Mouse (Mus musculus) left cerebral cortex, postnatal 10 days (tissue): ENCODE measurements around the gene Uxs1. TPM values are rescaled to one million over a fixed set of nuclear protein-coding genes. Genes with fewer than 3 reads are reported as not detected.
A peak's percentile ranks its signal among the peaks of the same experiment; 100 is the strongest.

Experiments
- DNase-seq, 2 experiments: peaks; one replicate each; pipeline ENCODE4 v3.0.0; 2021 to 2022; ENCODE audit warnings: low spot score in 2 of 2, mixed read lengths in 1 of 2; ENCODE audit errors: extremely low spot score in 1 of 2
- intact Hi-C: fragments of 180-260 bp; cut with DNase I; formaldehyde crosslinking; loops from one replicate; pipeline ENCODE4 v1.15.1; 2025
- total RNA-seq, 2 experiments: library from RNA; stranded (reverse); gene quantifications; 2 replicates each; pipeline ENCODE4 v1.2.3; 2021

The Uxs1 gene
- total RNA-seq, 2 experiments from 2014 or later: 32.5 to 36.2 TPM

DNA sequence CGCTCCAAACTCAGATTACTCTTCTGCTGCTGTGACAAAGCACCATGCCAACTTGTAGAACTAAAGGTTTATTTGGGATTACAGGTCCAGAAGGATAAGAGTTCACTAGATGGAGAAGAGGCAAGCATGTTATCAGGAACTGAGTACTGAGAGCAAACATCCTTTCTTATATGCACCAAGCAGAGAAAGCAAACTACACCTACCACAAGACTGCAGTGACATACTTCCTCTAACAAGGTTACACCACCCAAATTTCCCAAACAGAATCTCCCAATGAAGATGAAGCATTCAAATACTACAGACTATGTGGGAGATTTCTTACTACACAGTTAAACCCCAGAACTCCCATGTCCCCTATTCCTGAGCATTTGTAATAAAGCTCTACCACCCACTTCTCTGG is 15.8 kb downstream of the Uxs1 start:
- DNase-seq: no peak
- intact Hi-C loops: no loop called here

DNA sequence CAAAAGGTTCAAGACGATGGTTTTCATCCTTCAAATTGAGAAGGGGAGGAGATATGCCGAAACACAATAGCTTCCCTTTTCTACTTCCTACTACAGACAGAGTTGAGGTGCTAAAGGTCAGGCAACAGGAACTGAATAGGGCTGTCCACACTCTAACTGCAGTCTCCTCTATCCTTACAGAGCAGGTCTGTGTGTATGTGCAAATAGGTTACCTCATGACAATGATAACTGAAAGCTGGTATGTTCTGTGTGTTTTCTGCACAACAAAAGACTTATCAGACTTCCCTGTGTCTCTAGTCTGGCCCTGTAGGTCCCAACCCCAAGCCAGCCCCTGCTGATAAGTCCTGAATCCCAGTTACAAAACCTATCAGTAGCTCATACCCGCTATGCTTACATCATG is 16.5 kb downstream of the Uxs1 start:
- DNase-seq: no peak
- intact Hi-C loops: no loop called here

DNA sequence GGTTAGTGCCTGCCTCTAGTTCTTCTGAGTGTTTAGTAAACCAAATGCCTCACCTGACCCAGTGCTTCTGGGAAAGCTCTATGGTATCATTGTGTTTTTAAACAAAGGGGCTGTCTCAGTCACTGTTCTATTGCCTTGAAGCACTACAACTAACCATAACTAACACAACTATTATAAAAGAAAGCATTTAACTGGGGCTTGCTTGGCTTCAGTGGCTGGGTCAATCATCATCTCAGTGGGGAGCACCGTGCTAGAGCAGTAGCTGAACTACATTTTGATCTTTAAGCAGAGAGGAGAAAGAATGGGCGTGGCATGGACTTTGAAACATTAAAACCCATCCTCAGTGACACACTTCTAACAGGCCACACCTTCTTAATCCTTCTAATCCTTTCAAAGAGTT is 18.2 kb downstream of the Uxs1 start:
- no peak for DNase-seq
- intact Hi-C loops: no loop called here

GRCm38 (mm10) chr1:43803906-43804474 is 23.6 kb downstream of the Uxs1 start:
- intact Hi-C loops: no loop called here
- DNase-seq: no peak

- intact Hi-C loops: no loop called here
- DNase-seq: no peak
Observed at GRCm38 (mm10) chr1:43798048-43798447, 29.6 kb downstream of the Uxs1 start.

DNA sequence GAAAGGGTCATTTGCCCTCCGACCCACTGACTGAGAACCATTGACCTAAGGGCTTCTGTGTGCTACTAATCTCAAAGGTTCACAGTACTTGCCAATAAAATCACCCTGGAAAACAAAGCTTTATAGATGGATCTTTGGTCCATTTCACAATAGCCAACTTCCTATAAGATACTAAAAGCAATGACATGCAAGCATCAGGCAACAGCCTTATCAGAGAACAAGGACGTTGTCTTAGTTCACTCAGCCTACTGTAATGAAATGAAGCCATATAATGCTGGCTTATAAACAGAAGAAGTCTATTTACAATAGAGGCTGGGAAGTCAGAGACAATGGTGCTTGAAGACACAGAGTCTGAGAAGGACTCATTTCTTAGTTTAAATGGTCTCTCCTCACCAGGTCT is 37.8 kb downstream of the Uxs1 start:
- intact Hi-C loops: no loop called here
- no peak for DNase-seq

- no peak for DNase-seq
- intact Hi-C loops: no loop called here
Observed at GRCm38 (mm10) chr1:43786711-43787110, 40.9 kb downstream of the Uxs1 start.

DNA sequence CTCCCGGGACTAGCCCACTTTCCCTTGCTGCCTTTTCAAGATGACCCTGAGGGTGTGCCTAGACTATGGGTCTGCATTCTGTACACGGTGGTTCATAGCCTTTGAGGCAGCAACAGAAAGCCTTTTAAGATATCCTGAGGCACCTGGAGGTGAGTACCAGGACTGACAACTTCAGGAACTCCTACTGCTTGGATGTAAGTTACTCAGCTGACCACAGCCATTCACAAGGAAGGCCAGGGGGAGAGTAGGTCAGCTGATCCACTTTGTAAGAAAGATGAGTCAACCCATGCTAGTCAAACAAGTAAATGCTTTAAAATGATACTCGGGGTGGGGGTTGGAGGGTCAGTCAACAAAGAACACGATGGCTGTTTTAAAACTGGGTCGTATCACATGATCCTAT is 42.3 kb downstream of the Uxs1 start:
- DNase-seq: no peak
- intact Hi-C loops: no loop called here

- DNase-seq: no peak
- intact Hi-C loops: loop anchor here (5.0 kb wide), 1 partner anchor 39 kb away; no protein-coding TSS in a partner anchor
Observed at GRCm38 (mm10) chr1:43783186-43783585, 44.4 kb downstream of the Uxs1 start.

DNA sequence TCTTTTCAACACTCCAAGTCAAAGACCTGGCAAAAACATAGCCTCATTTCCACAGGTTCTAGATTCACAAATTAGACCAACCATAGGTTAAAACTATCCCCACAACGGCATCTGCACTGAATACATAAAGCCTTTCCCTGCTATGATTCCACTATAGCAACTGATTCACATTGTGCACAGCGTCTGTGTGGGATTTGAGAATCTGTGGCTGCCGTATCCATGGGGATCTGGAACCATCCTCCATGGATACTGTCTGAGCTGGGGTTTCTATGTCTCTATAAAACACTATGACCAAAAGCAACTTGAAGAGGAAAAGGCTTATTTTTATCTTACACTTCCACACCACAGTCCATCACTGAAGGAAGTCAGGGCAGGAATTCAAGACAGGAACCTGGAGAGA is 44.9 kb downstream of the Uxs1 start:
- DNase-seq: peak in 1 of 2 experiments; percentile 37

DNA sequence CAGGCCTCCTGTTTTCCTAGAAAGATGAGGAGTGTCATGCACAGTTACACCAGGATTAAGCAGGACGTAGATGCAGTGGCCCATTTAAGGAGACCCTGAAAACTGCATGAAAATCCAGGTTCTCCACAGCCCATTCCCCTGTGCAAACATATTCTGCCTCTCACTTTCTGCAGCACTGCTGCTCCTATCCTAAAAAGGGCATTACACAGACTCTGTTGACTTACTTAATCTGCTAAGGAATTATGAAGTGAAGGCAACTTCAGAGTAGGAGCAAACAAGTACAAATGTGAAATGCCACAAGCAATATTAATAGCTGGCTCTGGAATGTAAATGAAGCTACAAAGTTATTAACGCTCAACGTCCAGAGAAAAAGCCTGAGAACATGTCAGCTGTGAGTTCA is 45.9 kb downstream of the Uxs1 start:
- intact Hi-C loops: loop anchor here (5.0 kb wide), 1 partner anchor 41 kb away; no protein-coding TSS in a partner anchor
- no peak for DNase-seq

More for the DNA sequence above, 44.9 kb downstream of the Uxs1 start:
- intact Hi-C loops: loop anchor here (5.0 kb wide), 1 partner anchor 40 kb away; no protein-coding TSS in a partner anchor

DNA sequence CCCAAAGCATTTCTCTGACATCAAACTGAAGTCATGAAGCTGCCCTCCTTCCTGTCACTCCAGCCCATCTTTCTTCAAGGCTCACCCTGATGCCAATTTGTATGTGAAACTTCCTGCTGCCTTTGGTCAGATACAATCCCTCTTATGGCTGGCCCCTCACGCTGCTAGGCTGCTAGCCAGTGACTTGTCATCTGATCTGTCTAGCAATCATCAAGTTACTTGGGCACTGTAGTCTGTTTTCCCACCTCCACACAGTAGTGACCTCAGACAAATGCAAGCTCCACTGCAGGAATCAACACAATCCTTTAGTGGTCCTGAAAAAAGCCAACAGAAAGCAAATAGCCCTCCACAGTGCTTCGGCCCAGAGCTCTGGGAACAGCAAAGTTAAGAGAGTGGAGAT is 46.4 kb downstream of the Uxs1 start:
- no peak for DNase-seq
- intact Hi-C loops: loop anchor here (5.0 kb wide), 1 partner anchor 41 kb away; no protein-coding TSS in a partner anchor

DNA sequence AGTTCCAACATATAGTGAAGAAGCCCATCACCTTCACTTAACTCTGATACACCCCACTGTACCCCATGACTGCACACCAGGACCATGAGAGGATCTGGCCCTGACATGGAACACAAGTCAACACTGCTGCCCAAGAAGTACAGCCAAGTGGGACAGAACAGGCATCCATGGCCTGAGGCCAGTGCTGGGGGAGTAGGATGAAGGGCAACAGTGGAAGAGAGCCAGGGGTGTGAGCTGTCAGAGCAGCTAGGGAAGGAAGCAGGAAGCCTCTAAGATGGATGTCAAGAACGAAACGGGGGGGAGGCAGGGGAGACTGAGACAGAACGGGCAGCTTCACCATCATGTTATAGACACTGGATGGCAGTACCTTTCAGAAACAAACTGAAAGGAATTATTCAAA is 51.5 kb downstream of the Uxs1 start:
- DNase-seq: no peak
- intact Hi-C loops: no loop called here

GRCm38 (mm10) chr1:43774126-43774525 is 53.5 kb downstream of the Uxs1 start:
- intact Hi-C loops: no loop called here
- DNase-seq: no peak

- DNase-seq: no peak
- intact Hi-C loops: no loop called here
Observed at GRCm38 (mm10) chr1:43772694-43773093, 54.9 kb downstream of the Uxs1 start.

- DNase-seq: no peak
- intact Hi-C loops: no loop called here
Observed at GRCm38 (mm10) chr1:43770032-43770431, 57.6 kb downstream of the Uxs1 start.

DNA sequence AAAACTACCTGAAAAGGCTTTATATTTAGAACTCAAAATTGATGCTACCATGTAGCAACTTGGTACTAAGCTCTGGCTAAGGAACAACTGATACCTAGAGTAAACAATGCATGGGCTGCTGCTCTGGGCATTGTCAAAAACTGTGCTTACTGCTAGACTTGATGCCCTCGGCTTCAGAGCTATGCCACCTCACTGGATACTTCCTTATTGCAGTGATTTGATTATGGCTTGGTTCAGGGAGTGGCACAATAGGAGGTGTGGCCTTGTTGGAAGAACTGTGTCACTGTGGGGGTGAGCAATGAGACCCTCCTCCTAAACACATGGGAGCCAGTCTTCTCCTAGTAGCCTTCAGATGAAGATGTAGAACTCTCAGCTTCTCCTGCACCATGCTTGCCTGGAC is 58.3 kb downstream of the Uxs1 start:
- no peak for DNase-seq
- intact Hi-C loops: loop anchor here (10.0 kb wide), 2 partner anchors 195 to 275 kb away; no protein-coding TSS in a partner anchor

- DNase-seq: no peak
- intact Hi-C loops: loop anchor here (10.0 kb wide), 2 partner anchors 196 to 276 kb away; no protein-coding TSS in a partner anchor
Observed at GRCm38 (mm10) chr1:43768385-43768990, 59.1 kb downstream of the Uxs1 start.

GRCm38 (mm10) chr1:43766328-43766727 is 61.3 kb downstream of the Uxs1 start:
- intact Hi-C loops: loop anchor here (10.0 kb wide), 2 partner anchors 198 to 278 kb away; no protein-coding TSS in a partner anchor
- no peak for DNase-seq

- intact Hi-C loops: loop anchor here (5.0 to 10.0 kb wide), 3 partner anchors 133 to 280 kb away; no protein-coding TSS in a partner anchor
- DNase-seq: no peak
Observed at GRCm38 (mm10) chr1:43764481-43764880, 63.1 kb downstream of the Uxs1 start.
